Mouse (Mus musculus) heart, postnatal 0 days (tissue): ENCODE measurements at regions not wholly inside any gene's neighbourhood (a gene's known extent, or its start where the extent isn't known, plus 50 kb on each side); places are given as distances from the start of the nearest gene placed in this dataset.

Experiments used
- ATAC-seq: fragments of 200-750 bp; cut with Nextera tagmentation; 2 replicates; pipeline ENCODE4 v1.8.0; 2017; ENCODE audit warnings: low read depth, moderate number of reproducible peaks, moderate library complexity; ENCODE audit not compliant: insufficient read depth
- DNase-seq: peaks from one replicate; pipeline ENCODE4 v3.0.0-alpha.2; 2016; ENCODE audit warnings: low spot score
- H3K27ac ChIP-seq: fragments of 300-500 bp; sonication (generic); 2 replicates; pipeline ENCODE4 v1.5.1; 2014; ENCODE audit warnings: low read depth, mild to moderate bottlenecking
- H3K27me3 ChIP-seq: fragments of 300-500 bp; sonication (generic); 2 replicates; pipeline ENCODE4 v1.6.1; 2014; ENCODE audit warnings: low read length, mixed read lengths; ENCODE audit not compliant: control insufficient read depth, insufficient read depth
- H3K36me3 ChIP-seq: fragments of 300-500 bp; sonication (generic); replicated peaks from 2 replicates; pipeline ENCODE4 v1.6.1; 2014; ENCODE audit warnings: low read length, mixed read lengths; ENCODE audit not compliant: control insufficient read depth, insufficient read depth
- H3K4me1 ChIP-seq: fragments of 300-500 bp; sonication (generic); 2 replicates; pipeline ENCODE4 v1.6.1; 2014; ENCODE audit warnings: antibody characterized with exemption; ENCODE audit not compliant: control insufficient read depth, insufficient read depth
- H3K4me2 ChIP-seq: fragments of 300-500 bp; sonication (generic); 2 replicates; pipeline ENCODE4 v1.6.1; 2014; ENCODE audit warnings: low read depth, mild to moderate bottlenecking, low read length, moderate library complexity
- H3K4me3 ChIP-seq: fragments of 300-500 bp; sonication (generic); 2 replicates; pipeline ENCODE4 v1.5.1; 2014; ENCODE audit warnings: low read depth, low read length
- H3K9ac ChIP-seq: fragments of 300-500 bp; sonication (generic); replicated peaks from 2 replicates; pipeline ENCODE4 v1.6.1; 2014; ENCODE audit warnings: low read depth, low read length, mixed read lengths
- H3K9me3 ChIP-seq: fragments of 300-500 bp; sonication (generic); replicated peaks from 2 replicates; pipeline ENCODE4 v1.6.1; 2016; ENCODE audit warnings: low read length; ENCODE audit not compliant: control insufficient read depth
- CTCF ChIP-seq: IDR thresholded peaks from 2 replicates; pipeline ENCODE4 v1.5.1; 2016; ENCODE audit warnings: antibody characterized with exemption, control low read depth, low read depth
- EP300 ChIP-seq: IDR thresholded peaks from 2 replicates; pipeline ENCODE4 v1.6.1; 2016; ENCODE audit warnings: antibody characterized with exemption, low read depth
- WGBS: fragments of 180-500 bp; shearing (Covaris S2); extraction: QIAGEN DNeasy Blood & Tissue Kit; methylation state at CpG from one replicate; pipeline ENCODE4 v1.1.7; 2014; 5-methylcytosine and 5-hydroxymethylcytosine counted together

DNA sequence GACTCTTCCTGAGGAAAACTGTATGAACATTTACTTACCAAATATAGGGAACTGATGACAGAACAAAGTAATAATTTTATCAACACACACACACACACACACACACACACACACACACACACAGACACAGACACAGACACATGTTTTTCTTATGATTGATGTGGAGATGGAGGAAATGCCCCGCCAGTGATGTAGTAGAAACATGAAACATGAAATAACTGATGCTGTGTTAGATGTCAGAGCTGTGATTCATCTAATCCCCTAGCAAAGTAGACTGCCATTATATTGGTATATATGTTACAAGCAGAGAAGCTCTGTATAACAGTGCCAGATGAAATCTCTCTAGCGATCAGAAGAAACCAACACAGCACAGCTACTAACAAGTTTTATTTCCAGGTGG lies 361.0 kb downstream of the Ptprc start:
- WGBS = 72% methylated on average over 2 of the region's 2 CpGs
- Histone ChIP-seq H3K9me3 (no peaks in the 10 kb centered on the region), H3K4me1 (no peaks in the 10 kb centered on the region), H3K36me3 (no peaks in the 10 kb centered on the region), H3K4me2 (no peak overlapping the region), H3K27me3 (no peaks in the 10 kb centered on the region), H3K27ac (no peak overlapping the region), H3K4me3 (no peak overlapping the region), H3K9ac (no peak overlapping the region)
- no peak for ATAC-seq
- DNase-seq = no peak
- TF ChIP-seq CTCF = no peak
- no peak for TF ChIP-seq EP300

DNA sequence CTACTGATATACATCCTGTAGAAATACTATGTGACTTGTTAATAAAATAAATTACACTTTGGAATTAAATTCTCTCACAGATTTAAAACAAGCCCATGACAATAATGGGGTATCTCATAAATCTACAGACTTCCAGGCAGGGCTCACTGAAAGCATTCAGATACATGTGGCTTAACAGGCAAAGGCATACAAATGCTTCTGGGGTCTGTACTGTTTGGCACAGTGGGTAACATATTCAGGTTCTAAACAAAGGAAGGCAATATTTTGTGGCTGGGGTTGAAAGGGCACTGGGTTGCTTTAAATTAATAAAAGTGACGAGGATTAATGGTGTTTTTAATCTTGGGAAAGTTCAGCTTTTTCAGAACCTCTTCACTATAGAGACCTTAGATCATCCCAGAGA lies 361.8 kb downstream of the Ptprc start:
- Histone ChIP-seq H3K36me3 (no peaks in the 10 kb centered on the region), H3K9ac (no peak overlapping the region), H3K4me1 (no peaks in the 10 kb centered on the region), H3K27me3 (no peaks in the 10 kb centered on the region), H3K4me2 (no peak overlapping the region), H3K9me3 (no peaks in the 10 kb centered on the region), H3K4me3 (no peak overlapping the region), H3K27ac (no peak overlapping the region)
- DNase-seq (no peak), ATAC-seq (no peak)
- TF ChIP-seq CTCF (no peak), EP300 (no peak)
- 79% methylated on average over 1 of the region's 1 CpGs for WGBS

DNA sequence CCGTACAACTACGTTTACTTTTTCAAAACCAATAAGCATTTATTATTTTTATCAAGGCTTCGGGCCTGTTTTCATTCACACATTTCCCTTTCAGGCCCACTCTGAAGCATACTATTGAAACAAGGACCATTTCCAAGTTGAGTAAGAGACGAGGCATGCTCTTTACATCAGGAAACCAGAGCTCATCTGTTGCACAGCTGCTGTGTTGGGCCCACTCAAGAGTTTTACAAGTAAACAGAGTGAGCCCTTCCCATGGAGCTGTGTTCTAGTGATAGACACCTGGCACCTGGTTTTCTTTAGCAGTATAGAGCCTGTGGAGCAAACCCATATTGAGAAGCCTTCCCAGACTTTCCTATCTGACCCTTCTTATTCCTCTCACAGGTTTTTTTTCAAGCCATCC lies 363.5 kb downstream of the Ptprc start:
- Histone ChIP-seq H3K27ac (peak overlapping the region; percentile 43; the same call in 1 of the 2 replicates), H3K4me3 (no peak overlapping the region), H3K36me3 (no peaks in the 10 kb centered on the region), H3K27me3 (no peaks in the 10 kb centered on the region), H3K9me3 (no peaks in the 10 kb centered on the region), H3K4me2 (no peak overlapping the region), H3K4me1 (no peaks in the 10 kb centered on the region), H3K9ac (no peak overlapping the region)
- no peak for TF ChIP-seq EP300
- no peak for TF ChIP-seq CTCF
- no peak for DNase-seq
- no peak for ATAC-seq
- 82% methylated on average over 4 of the region's 4 CpGs for WGBS

DNA sequence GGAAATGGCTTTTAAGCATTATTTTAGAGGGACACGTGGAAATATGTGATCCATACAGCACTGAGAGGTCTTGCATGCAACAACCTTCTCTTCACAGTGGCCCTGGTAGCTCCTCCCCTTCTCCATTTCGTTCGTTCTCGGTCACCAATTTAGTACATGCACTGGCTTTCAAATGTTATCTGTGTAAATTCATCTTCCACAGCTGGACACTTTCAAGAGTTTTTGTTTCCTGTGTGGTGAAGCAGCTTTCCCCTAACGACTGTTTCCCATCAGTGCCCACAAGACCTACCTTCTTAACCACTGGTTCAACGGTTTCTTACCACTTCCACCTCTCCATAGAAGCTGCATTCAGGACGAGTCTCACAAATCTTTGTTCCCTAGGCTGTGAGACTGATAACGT lies 368.8 kb downstream of the Ptprc start:
- no peaks in the 10 kb centered on the region; the same call in 1 of the 2 replicates for H3K4me1 ChIP-seq
- DNase-seq = no peak
- no peak for TF ChIP-seq EP300
- TF ChIP-seq CTCF = no peak
- H3K9me3 ChIP-seq = no peaks in the 10 kb centered on the region
- H3K27me3 ChIP-seq = no peaks in the 10 kb centered on the region
- no peak overlapping the region for H3K9ac ChIP-seq
- H3K36me3 ChIP-seq = no peaks in the 10 kb centered on the region
- H3K27ac ChIP-seq = peak overlapping the region; percentile 44; the same call in 1 of the 2 replicates
- 53% methylated on average over 8 of the region's 8 CpGs for WGBS
- H3K4me2 ChIP-seq = peak overlapping the region; percentile 7; the same call in 1 of the 2 replicates
- ATAC-seq = no peak
- no peak overlapping the region for H3K4me3 ChIP-seq

DNA sequence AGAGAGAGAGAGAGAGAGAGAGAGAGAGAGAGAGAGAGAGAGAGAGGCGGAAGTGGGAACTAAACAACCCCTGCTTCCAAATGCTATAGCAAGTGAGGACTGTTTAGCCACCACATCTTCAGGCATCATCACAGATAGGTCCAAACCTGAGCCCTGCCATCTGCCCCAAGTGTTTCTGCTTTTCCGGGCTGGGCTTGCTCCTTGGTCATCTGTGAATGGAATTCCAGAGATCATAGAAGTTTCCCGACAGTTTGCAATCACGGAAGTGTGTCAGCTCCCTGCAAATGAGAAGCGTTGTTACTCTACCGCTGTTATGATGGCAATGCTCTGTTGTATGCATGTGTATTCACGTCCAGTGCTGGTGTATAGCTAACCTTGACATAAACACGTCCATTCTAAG lies 369.3 kb downstream of the Ptprc start:
- ATAC-seq (no peak), DNase-seq (no peak)
- H3K27me3 ChIP-seq = no peaks in the 10 kb centered on the region
- WGBS = 69% methylated on average over 8 of the region's 8 CpGs
- H3K4me1 ChIP-seq = no peaks in the 10 kb centered on the region; the same call in 1 of the 2 replicates
- H3K9me3 ChIP-seq = no peaks in the 10 kb centered on the region
- H3K4me3 ChIP-seq = no peak overlapping the region
- H3K27ac ChIP-seq = peak overlapping the region; percentile 44; the same call in 1 of the 2 replicates
- H3K9ac ChIP-seq = no peak overlapping the region
- H3K4me2 ChIP-seq = peak overlapping the region; percentile 7; the same call in 1 of the 2 replicates
- TF ChIP-seq CTCF = no peak
- TF ChIP-seq EP300 = no peak
- no peaks in the 10 kb centered on the region for H3K36me3 ChIP-seq

DNA sequence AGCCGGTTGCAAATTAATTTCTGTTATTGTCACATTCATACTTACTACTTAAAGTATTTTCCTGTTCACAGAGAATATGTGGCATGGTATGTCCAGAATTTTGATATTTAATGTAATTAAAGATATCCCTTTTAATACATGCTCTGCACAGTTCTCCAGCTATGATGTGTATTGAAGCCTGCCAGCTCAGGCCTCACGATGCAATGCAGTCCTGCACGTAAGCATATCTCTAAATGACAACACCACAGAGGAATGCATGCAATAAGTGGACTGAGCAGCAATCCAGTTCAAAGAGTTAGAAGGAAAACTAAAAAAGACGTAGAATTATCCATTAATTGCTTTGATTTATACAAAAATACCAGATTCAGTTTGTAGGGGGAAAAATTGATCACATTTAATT lies 373.4 kb downstream of the Ptprc start:
- Histone ChIP-seq H3K4me1 (no peaks in the 10 kb centered on the region; the same call in 1 of the 2 replicates), H3K9me3 (no peaks in the 10 kb centered on the region), H3K27me3 (no peaks in the 10 kb centered on the region), H3K9ac (no peak overlapping the region), H3K36me3 (no peaks in the 10 kb centered on the region), H3K27ac (no peak overlapping the region; the same call in 1 of the 2 replicates), H3K4me2 (0 out of 2 replicates have a peak overlapping the region, but pooled peaks have one; percentile 23), H3K4me3 (no peak overlapping the region)
- DNase-seq = peak; percentile 52
- TF ChIP-seq EP300 = no peak
- TF ChIP-seq CTCF = no peak
- peak; percentile 83; the same call in 1 of the 2 replicates for ATAC-seq
- WGBS = 19% methylated on average over 4 of the region's 4 CpGs
